Mouse (Mus musculus): ENCODE measurements around the gene Sash3. TPM values are rescaled to one million over a fixed set of nuclear protein-coding genes. Genes with fewer than 3 reads are reported as not detected.

Sash3 gene
- polyA plus RNA-seq, 1 experiment from 2014 or later = 1.2 TPM

DNA sequence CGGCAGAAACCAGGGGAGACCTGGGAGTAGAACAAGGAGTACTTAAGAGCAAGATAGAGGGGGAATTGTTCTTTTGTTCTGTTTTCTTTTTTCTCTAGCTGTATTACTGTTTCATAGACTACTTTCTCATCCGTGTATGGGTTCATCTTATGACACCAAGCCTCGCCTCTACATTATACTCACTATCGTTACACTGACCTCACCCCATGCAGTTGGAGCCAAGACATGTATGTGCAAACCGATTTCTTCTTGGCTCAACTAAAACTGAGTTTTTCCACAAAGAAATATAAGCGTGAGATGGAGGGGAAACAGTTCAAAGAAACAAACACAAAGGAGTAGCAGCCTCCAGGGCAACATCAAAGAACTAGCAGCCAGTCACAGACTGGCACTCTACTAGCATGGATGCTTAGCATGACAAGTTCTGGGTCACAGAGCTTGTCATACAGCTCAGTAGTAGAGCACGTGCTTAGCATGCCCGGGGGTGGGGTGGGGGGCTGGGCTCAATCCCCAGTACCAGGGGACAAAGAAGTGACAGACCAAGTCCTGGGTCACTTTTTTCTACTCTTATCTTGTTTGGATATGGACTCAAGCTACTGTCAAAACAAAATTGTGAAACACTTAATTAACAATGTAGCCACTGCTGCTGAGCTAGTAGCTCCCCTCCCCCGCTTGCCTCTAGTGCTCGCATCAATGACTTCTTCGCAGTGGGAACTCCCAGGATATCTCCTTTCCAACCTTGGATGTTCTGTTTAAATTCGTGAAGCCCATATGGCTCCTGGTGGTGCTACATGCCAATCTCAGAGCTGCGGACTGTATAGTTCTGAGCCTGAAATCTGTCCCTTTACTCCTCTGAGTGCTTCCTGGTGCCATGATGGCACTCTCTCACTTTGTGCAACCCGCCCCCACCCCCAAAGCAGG is 47.3 kb downstream of the Sash3 start:
- Histone ChIP-seq H3K9me3 (ENCODE audit: control insufficient read depth, low read length) (no peaks in the 10 kb centered on the region), H3K4me3 (ENCODE audit: control insufficient read depth in 1 of 2, insufficient read depth in 1 of 2, low read depth in 1 of 2, low read length in 2 of 2) (no peak overlapping the region), H3K4me2 (ENCODE audit: low read length) (no peak overlapping the region), H3K27me3 (ENCODE audit: control insufficient read depth, insufficient read depth, low read length) (no peaks in the 10 kb centered on the region), H3K36me3 (ENCODE audit: control insufficient read depth, insufficient read depth, low read length) (0 out of 2 replicates have a peak, but pooled peaks cover 9% of the 10 kb centered on the region), H3K9ac (ENCODE audit: low read length) (no peak overlapping the region), H3K4me1 (ENCODE audit: control insufficient read depth in 2 of 2, insufficient read depth in 2 of 2, low read length in 2 of 2) (peaks cover 0 to 4% of the 10 kb centered on the region in 2 experiments; a peak in 1 of 4 replicates), H3K27ac (replicated peaks in 1 of 2; ENCODE audit: control insufficient read depth in 1 of 2, insufficient read depth in 1 of 2, low read depth in 2 of 2, low read length in 2 of 2) (no peak overlapping the region)
- 70% methylated on average over 14 of the region's 14 CpGs for WGBS
- no peak for ATAC-seq (ENCODE audit: insufficient number of reproducible peaks, insufficient read depth, low FRiP score, low read depth)

DNA sequence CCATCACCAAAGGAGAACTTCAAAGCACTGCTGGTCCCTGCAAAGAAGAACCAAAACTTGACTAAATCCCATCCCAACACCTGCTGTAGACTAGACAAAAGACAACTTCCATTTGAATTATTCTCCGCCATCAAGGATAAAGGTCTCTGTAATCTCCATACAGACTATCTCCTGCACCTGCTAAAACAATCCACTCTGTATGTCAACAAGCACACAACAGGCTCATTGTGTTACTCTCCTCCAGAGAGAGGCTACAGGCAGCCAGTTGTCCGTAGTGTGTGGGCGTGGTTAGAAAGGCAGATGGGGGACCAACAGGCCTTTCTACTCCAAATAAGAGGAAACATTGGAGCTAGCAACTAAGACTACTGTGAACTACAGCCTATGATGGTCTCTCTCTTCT is 51.6 kb downstream of the Sash3 start:
- H3K4me2 ChIP-seq (ENCODE audit: low read length) = no peak overlapping the region
- WGBS = 82% methylated on average over 3 of the region's 3 CpGs
- no peak for ATAC-seq (ENCODE audit: insufficient number of reproducible peaks, insufficient read depth, low FRiP score, low read depth)

DNA sequence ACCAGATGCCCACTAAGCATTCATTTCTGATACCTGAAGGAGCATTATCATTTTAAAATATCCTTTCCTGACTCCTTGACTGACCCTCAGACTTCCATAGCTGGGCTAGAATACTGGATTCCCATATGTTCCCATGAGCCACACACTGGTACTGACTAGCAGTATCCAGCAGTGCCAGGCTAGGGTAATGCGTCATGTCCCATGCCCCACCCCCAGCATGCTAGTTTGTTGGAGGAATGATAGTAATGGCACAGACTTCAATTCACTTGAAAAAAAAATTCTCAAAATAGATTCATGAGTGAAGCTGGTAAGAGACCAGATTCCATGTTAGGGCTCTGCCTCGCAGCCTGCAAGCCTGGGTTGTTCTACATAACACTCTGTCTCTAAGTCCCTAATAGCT is 52.8 kb downstream of the Sash3 start:
- no peaks in the 10 kb centered on the region for H3K9me3 ChIP-seq (ENCODE audit: control insufficient read depth, low read length)
- no peak overlapping the region for H3K27ac ChIP-seq (replicated peaks in 1 of 2; ENCODE audit: control insufficient read depth in 1 of 2, insufficient read depth in 1 of 2, low read depth in 2 of 2, low read length in 2 of 2)
- no peak for ATAC-seq (ENCODE audit: insufficient number of reproducible peaks, insufficient read depth, low FRiP score, low read depth)
- no peak overlapping the region for H3K4me2 ChIP-seq (ENCODE audit: low read length)
- H3K4me1 ChIP-seq (ENCODE audit: control insufficient read depth in 2 of 2, insufficient read depth in 2 of 2, low read length in 2 of 2) = peaks cover 2 to 7% of the 10 kb centered on the region in 2 experiments; a peak in 3 of 4 replicates
- no peaks in the 10 kb centered on the region for H3K27me3 ChIP-seq (ENCODE audit: control insufficient read depth, insufficient read depth, low read length)
- H3K9ac ChIP-seq (ENCODE audit: low read length) = no peak overlapping the region
- H3K36me3 ChIP-seq (ENCODE audit: control insufficient read depth, insufficient read depth, low read length) = peaks cover 4% of the 10 kb centered on the region; the same call in 1 of the 2 replicates
- no peak overlapping the region for H3K4me3 ChIP-seq (ENCODE audit: control insufficient read depth in 1 of 2, insufficient read depth in 1 of 2, low read depth in 1 of 2, low read length in 2 of 2)
- WGBS = 57% methylated on average over 2 of the region's 2 CpGs

More for the DNA sequence above, 51.6 kb downstream of the Sash3 start:
- peaks cover 7% of the 10 kb centered on the region; the same call in 1 of the 2 replicates for H3K36me3 ChIP-seq (ENCODE audit: control insufficient read depth, insufficient read depth, low read length)
- H3K27me3 ChIP-seq (ENCODE audit: control insufficient read depth, insufficient read depth, low read length) = no peaks in the 10 kb centered on the region
- no peak overlapping the region for H3K27ac ChIP-seq (replicated peaks in 1 of 2; ENCODE audit: control insufficient read depth in 1 of 2, insufficient read depth in 1 of 2, low read depth in 2 of 2, low read length in 2 of 2)
- H3K4me3 ChIP-seq (ENCODE audit: control insufficient read depth in 1 of 2, insufficient read depth in 1 of 2, low read depth in 1 of 2, low read length in 2 of 2) = no peak overlapping the region
- H3K9me3 ChIP-seq (ENCODE audit: control insufficient read depth, low read length) = no peaks in the 10 kb centered on the region
- H3K4me1 ChIP-seq (ENCODE audit: control insufficient read depth in 2 of 2, insufficient read depth in 2 of 2, low read length in 2 of 2) = peaks cover 2 to 12% of the 10 kb centered on the region in 2 experiments
- no peak overlapping the region for H3K9ac ChIP-seq (ENCODE audit: low read length)

GRCm38 (mm10) chrX:48200699-48201098 is 54.5 kb downstream of the Sash3 start:
- no peaks in the 10 kb centered on the region for H3K9me3 ChIP-seq (ENCODE audit: control insufficient read depth, low read length)
- no peak for ATAC-seq (ENCODE audit: insufficient number of reproducible peaks, insufficient read depth, low FRiP score, low read depth)
- H3K4me1 ChIP-seq (ENCODE audit: control insufficient read depth in 2 of 2, insufficient read depth in 2 of 2, low read length in 2 of 2) = peaks cover 2 to 7% of the 10 kb centered on the region in 2 experiments; a peak in 3 of 4 replicates
- no peak overlapping the region for H3K4me3 ChIP-seq (ENCODE audit: control insufficient read depth in 1 of 2, insufficient read depth in 1 of 2, low read depth in 1 of 2, low read length in 2 of 2)
- H3K4me2 ChIP-seq (ENCODE audit: low read length) = no peak overlapping the region
- 90% methylated on average over 3 of the region's 3 CpGs for WGBS
- no peak overlapping the region for H3K27ac ChIP-seq (replicated peaks in 1 of 2; ENCODE audit: control insufficient read depth in 1 of 2, insufficient read depth in 1 of 2, low read depth in 2 of 2, low read length in 2 of 2)
- no peak overlapping the region for H3K9ac ChIP-seq (ENCODE audit: low read length)
- no peaks in the 10 kb centered on the region for H3K27me3 ChIP-seq (ENCODE audit: control insufficient read depth, insufficient read depth, low read length)
- H3K36me3 ChIP-seq (ENCODE audit: control insufficient read depth, insufficient read depth, low read length) = peaks cover 4% of the 10 kb centered on the region; the same call in 1 of the 2 replicates

DNA sequence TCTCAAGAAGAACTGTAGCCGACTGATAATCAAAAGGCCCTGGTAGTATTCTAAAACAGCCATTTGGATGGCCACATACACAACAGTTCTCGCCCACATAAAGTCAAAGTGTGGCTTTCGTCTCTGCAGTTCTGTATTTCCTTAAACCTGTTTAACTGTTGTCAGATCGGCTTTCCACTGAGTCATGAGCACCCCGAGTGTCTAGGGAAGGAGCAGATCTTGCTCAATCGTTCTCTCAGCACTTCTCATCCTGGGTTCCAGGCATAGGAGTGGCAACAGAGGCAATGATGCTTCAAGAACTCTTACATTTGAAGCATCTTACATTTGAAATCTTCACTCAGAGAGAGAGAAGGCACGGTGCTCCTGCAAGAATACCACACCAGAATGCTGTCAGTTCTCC is 55.7 kb downstream of the Sash3 start:
- Histone ChIP-seq H3K36me3 (ENCODE audit: control insufficient read depth, insufficient read depth, low read length) (peaks cover 4% of the 10 kb centered on the region; the same call in 1 of the 2 replicates), H3K4me2 (ENCODE audit: low read length) (no peak overlapping the region), H3K4me3 (ENCODE audit: control insufficient read depth in 1 of 2, insufficient read depth in 1 of 2, low read depth in 1 of 2, low read length in 2 of 2) (no peak overlapping the region), H3K9me3 (ENCODE audit: control insufficient read depth, low read length) (no peaks in the 10 kb centered on the region), H3K27ac (replicated peaks in 1 of 2; ENCODE audit: control insufficient read depth in 1 of 2, insufficient read depth in 1 of 2, low read depth in 2 of 2, low read length in 2 of 2) (no peak overlapping the region), H3K27me3 (ENCODE audit: control insufficient read depth, insufficient read depth, low read length) (no peaks in the 10 kb centered on the region), H3K4me1 (ENCODE audit: control insufficient read depth in 2 of 2, insufficient read depth in 2 of 2, low read length in 2 of 2) (peaks cover 2 to 7% of the 10 kb centered on the region in 2 experiments; a peak in 3 of 4 replicates), H3K9ac (ENCODE audit: low read length) (no peak overlapping the region)
- ATAC-seq (ENCODE audit: insufficient number of reproducible peaks, insufficient read depth, low FRiP score, low read depth) = no peak
- WGBS = 74% methylated on average over 7 of the region's 7 CpGs

DNA sequence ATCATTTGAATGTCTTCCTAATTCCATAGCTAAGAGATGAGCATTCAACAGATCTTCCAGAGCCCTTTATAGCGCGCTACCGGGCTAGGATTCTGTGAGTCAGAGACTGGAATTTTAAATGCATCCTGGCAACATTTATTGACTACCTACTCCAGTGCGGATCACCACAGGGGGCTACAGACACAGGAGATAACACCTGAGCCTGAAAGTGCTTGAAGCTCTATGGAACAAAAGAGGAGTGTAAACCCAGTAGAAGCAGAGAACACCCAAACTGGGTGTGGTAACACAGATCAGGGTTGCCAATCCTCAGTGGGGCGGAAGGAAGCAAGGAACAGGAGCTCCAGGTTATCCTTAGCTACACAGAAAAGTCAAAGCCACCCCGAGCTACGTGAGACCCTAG is 56.2 kb downstream of the Sash3 start:
- no peaks in the 10 kb centered on the region for H3K27me3 ChIP-seq (ENCODE audit: control insufficient read depth, insufficient read depth, low read length)
- H3K4me1 ChIP-seq (ENCODE audit: control insufficient read depth in 2 of 2, insufficient read depth in 2 of 2, low read length in 2 of 2) = peaks cover 2 to 7% of the 10 kb centered on the region in 2 experiments; a peak in 3 of 4 replicates
- H3K27ac ChIP-seq (replicated peaks in 1 of 2; ENCODE audit: control insufficient read depth in 1 of 2, insufficient read depth in 1 of 2, low read depth in 2 of 2, low read length in 2 of 2) = no peak overlapping the region
- WGBS = 80% methylated on average over 7 of the region's 7 CpGs
- H3K9me3 ChIP-seq (ENCODE audit: control insufficient read depth, low read length) = no peaks in the 10 kb centered on the region
- H3K4me3 ChIP-seq (ENCODE audit: control insufficient read depth in 1 of 2, insufficient read depth in 1 of 2, low read depth in 1 of 2, low read length in 2 of 2) = no peak overlapping the region
- no peak for ATAC-seq (ENCODE audit: insufficient number of reproducible peaks, insufficient read depth, low FRiP score, low read depth)
- no peak overlapping the region for H3K9ac ChIP-seq (ENCODE audit: low read length)
- H3K4me2 ChIP-seq (ENCODE audit: low read length) = no peak overlapping the region
- peaks cover 4% of the 10 kb centered on the region; the same call in 1 of the 2 replicates for H3K36me3 ChIP-seq (ENCODE audit: control insufficient read depth, insufficient read depth, low read length)

- Histone ChIP-seq H3K4me1 (ENCODE audit: control insufficient read depth in 2 of 2, insufficient read depth in 2 of 2, low read length in 2 of 2) (peaks cover 2 to 7% of the 10 kb centered on the region in 2 experiments; a peak in 3 of 4 replicates), H3K9ac (ENCODE audit: low read length) (no peak overlapping the region), H3K4me2 (ENCODE audit: low read length) (no peak overlapping the region), H3K9me3 (ENCODE audit: control insufficient read depth, low read length) (no peaks in the 10 kb centered on the region), H3K36me3 (ENCODE audit: control insufficient read depth, insufficient read depth, low read length) (peaks cover 4% of the 10 kb centered on the region; the same call in 1 of the 2 replicates), H3K27me3 (ENCODE audit: control insufficient read depth, insufficient read depth, low read length) (no peaks in the 10 kb centered on the region), H3K4me3 (ENCODE audit: control insufficient read depth in 1 of 2, insufficient read depth in 1 of 2, low read depth in 1 of 2, low read length in 2 of 2) (no peak overlapping the region), H3K27ac (replicated peaks in 1 of 2; ENCODE audit: control insufficient read depth in 1 of 2, insufficient read depth in 1 of 2, low read depth in 2 of 2, low read length in 2 of 2) (no peak overlapping the region)
- no peak for ATAC-seq (ENCODE audit: insufficient number of reproducible peaks, insufficient read depth, low FRiP score, low read depth)
- WGBS = 79% methylated on average over 4 of the region's 4 CpGs
Measured at GRCm38 (mm10) chrX:48202995-48203394, 56.8 kb downstream of the Sash3 start.
